Mouse (Mus musculus) cerebellum, adult 9-10 months (tissue): ENCODE results near the gene Vsig10.
"Not testable (repeated sequence)": the region's sequence is repeated elsewhere in the genome, so short reads cannot be mapped to it uniquely, and the experiment has no call there.

Source experiments
- DNase-seq: peaks from one replicate; pipeline ENCODE4 v3.0.0; 2022

Gene Vsig10

GRCm38 (mm10) chr5:117318741-117319629 lies at the start of gene Vsig10:
Gene Vsig10 (plus strand): TSS chr5:117319083.
- DNase-seq = peak; percentile 48

GRCm38 (mm10) chr5:117269395-117269794 lies 49.5 kb upstream of the Vsig10 start:
- no peak for DNase-seq

DNA sequence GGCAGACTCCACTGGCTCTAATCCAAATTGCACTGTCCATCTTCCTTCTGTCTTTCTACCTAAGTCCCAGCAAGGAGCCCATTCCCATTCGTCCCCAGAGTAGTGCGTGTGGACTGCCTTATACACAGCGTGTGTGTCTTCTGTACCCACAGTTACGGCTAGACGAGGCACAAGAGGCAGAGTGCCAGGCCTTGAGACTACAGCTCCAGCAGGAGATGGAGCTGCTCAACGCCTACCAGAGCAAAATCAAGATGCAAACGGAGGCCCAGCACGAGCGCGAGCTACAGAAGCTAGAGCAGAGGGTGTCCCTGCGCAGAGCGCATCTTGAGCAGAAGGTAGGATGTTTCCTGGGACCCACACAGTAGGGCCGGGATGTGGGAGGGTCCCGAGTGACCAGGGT lies 46.9 kb upstream of the Vsig10 start:
- DNase-seq = peak; percentile 44

DNA sequence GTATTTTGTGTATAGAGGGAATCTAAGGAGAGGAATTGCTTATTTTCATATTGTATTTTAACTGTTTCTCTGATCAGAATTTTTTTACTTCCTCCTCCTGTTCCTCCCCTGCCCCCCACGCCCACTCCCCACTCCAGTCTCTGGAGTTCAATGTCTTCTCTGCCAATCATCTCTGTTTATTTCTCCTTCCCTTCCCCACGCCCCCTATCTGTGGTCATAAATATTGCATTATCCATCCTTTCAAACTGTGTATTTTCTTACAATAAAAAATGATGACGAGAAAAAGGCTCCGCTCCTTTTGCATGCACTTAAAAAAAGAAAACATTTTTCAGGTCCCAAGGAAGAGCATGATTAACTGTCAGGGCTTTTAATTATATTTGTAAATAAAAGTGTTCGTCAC lies 44.1 kb upstream of the Vsig10 start:
- no peak for DNase-seq

DNA sequence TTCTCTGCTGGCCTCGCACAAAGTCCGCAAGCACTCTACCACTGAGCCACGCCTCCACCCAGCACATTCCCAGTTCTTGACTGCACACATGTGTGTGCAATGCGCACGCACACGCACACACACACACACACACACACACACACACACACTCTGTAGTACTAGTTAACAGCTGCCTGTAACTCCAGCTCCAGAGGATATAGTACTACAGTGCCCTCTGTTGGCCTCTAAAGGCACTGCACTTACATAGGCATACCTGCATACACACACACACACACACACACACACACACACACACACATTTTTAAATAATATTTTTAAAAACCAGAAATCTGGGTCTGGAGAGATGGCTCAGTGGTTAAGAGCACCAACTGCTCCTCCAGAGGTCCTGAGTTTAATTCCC lies 41.1 kb upstream of the Vsig10 start:
- DNase-seq = no peak

GRCm38 (mm10) chr5:117278809-117279668 lies 39.8 kb upstream of the Vsig10 start:
- DNase-seq = no peak

DNA sequence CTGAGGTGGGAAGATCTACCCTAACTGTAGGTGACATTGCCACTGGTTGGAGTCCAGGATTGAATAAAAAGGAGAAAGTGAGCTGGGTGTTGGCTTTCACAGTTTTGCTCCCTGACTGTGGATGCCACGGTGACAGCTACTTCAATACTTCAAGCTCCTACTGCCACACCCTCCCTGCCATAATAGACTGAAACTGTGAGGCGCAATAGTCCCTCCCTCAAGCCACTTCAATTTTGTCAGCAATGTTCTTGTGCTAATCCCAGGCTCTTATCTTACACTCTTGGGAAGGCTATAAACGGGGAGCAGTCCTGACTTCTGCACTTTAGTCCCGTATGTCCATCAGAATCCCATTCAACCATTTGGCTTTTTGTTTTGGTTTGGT lies 39.2 kb upstream of the Vsig10 start:
- no peak for DNase-seq

DNA sequence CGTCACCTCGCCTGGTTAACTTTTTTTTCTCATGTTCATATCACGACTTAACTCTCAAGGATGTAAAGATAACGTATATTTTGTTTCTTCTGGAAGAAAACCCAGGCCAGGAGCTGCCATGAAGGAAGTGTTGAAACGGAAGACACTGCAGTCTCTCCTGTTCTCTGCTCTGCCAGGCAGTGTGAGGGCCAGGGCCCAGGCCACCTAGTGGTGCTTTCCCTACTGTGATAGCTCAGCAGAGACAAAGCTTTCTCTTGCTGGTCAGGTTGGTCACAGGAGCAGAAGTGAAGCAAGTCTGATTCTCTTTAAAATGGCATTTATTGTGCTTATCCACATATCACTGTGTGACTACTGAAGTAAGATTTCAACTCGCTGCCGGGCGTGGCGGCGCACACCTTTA lies 37.3 kb upstream of the Vsig10 start:
- DNase-seq = no peak

DNA sequence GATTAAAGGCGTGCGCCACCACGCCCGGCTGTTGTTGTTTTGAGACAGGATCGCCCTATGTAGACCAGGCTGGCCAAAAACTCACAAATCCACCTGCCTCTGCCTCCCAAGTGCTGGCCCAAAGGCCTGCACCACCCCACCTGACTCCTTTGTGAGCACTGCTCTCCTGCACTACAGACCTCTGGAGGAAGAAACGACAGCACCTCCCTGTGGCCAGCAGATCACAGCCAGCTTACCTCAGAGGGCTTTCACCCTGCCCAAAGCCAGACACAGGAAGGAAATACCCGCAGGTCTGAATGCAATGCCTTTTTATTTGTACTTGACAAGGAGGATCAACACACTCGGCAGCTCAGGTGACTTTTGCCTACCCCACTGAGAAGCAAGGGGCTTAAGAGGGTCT lies 36.5 kb upstream of the Vsig10 start:
- DNase-seq = no peak

- DNase-seq = no peak
Observed at GRCm38 (mm10) chr5:117284029-117284428, 34.9 kb upstream of the Vsig10 start.

GRCm38 (mm10) chr5:117284682-117285081 lies 34.2 kb upstream of the Vsig10 start:
- no peak for DNase-seq

- DNase-seq = no peak
Observed at GRCm38 (mm10) chr5:117285266-117285665, 33.6 kb upstream of the Vsig10 start.

DNA sequence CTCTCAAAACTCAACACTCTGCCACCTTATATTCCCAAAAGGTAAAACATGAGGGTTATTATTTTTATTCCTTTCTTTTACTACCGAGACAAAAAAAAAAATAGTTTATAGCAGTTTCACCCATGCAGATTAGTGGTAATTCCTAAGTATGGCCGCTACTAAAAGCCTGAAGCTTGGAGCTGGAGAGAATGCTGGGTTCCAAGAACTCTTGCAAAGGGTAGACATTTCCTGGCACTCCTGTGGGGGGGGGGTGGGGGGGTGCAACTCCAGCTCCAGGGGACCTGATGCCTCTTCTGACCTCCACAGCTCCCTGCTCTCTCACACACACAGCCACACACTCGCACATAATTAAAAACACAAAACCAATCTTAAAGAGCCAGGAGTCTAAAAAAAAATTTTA lies 32.6 kb upstream of the Vsig10 start:
- DNase-seq = no peak

GRCm38 (mm10) chr5:117286831-117287822 lies 31.8 kb upstream of the Vsig10 start, which contains the start of gene Pebp1:
Gene Pebp1 (minus strand): TSS chr5:117287625.
- DNase-seq = peak; percentile 95

DNA sequence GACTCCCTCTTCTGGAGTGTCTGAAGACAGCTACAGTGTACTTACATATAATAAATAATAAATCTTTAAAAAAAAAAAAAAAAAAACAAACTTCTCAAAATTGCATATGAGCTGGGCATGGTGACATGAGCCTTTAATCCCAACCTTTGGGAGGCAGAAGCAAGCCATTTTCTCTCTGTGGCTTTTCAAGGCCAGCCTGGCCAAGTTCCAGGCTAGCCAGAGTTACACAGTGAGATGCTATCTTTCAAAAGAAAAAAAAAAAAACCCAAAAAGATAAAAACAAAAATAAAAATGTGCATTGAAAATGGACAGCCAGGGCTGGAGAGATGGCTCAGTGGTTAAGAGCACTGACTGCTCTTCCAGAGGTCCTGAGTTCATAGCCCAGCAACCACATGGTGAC lies 29.2 kb upstream of the Vsig10 start:
- no peak for DNase-seq

DNA sequence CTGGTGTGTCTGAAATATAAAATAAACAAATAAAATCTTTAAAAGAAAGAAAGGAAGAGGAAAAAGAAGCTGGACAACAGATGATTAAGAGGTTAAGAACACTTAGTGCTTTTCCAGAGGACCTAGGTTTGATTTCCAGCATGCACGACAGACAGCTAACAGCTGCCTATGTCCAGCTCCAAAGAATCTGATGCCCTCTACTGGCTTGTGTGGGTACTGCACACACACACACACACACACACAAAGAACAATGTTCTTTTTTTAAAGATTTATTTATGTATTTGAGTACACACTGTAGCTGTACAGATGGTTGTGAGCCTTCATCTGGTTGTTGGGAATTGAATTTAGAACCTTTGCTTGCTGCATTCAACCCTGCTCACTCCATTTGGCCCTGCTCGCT lies 28.8 kb upstream of the Vsig10 start:
- DNase-seq = no peak

DNA sequence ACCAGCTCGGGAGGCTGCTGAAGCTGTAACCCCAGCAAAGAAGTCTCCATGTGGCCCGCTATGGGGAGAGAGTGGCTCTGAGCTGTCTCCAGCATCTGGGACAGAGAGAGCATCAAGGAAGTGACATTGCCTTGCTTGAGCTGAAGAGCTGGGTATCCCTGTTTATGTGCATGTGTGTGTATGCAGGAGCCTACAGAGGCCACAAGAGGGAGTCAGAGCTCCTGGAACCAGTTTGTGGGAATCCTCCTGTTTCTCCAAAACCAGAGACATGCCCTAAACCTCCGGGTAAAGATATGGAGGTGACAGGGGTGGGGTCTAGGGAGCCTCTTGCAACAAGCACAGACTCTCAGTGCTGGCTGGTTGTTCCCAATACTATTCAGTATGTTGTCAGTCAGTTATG lies 27.6 kb upstream of the Vsig10 start:
- DNase-seq = no peak

DNA sequence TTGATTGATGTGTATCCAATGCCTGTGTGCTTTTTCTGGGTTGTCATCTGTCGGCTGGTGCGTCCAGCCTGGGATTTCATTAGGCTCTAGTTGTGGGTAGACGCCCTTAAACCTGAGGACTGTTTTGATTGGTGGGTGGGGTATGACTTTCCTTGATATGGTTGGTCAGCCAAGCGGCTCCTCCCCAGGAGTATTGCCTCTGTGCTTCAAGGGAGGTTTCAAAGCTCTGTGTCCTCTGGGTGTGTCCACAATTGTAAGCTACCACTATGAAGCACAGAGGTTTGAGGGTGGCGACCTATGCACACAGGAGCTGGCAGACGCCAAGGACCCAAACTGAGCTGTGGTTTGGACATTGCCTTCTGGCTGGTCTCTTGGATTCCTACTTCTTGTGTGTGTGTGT lies 26.3 kb upstream of the Vsig10 start:
- DNase-seq = no peak

DNA sequence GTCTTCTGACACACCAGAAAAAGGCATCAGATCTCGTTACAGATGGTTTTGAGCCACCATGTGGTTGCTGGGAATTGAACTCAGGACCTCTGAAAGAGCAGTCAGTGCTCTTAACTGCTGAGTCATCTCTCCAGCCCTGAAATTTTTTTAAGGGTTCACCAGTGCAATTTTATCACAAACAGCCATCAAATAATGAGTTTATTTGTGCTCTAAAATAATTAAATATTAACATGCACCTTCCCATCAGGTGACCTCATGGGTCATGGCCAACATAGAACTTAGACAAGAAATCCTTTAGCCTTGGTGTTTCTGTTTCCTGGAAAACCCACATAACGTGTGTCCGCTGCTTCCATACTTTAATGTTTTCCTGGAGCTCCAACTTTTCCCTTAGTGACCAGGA lies 25.1 kb upstream of the Vsig10 start:
- DNase-seq = not testable (repeated sequence)

DNA sequence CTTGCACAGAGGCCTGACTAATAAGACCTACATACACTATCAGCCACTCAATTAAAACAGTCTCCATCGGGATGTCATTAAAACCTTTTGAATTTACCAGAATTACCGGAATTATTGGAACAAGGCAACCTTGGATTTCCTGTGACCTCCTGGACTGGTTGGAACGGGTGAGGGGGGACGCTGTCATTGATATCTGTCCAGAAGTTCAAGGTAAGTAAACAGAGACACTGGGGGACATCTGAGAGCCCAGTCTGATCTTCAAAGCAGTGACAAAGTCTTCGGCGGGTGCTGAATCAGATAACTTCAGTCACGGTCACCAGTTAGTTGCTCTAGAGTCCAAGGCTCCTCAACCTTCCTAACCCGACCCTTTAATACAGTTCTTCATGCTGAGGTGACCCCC lies 23.9 kb upstream of the Vsig10 start:
- no peak for DNase-seq

- DNase-seq = no peak
Observed at GRCm38 (mm10) chr5:117302899-117303298, 16.0 kb upstream of the Vsig10 start.

GRCm38 (mm10) chr5:117303691-117304579 lies 14.9 kb upstream of the Vsig10 start:
- DNase-seq = no peak
